Mouse (Mus musculus) cerebellum, adult 18-20 months (tissue): ENCODE results near the gene Gm21897.
"Not testable (repeated sequence)": the region's sequence is repeated elsewhere in the genome, so short reads cannot be mapped to it uniquely, and the experiment has no call there.

Experiments used
- DNase-seq, 2 experiments: peaks; one replicate each; pipeline ENCODE4 v3.0.0; 2021

Gm21897 gene

GRCm38 (mm10) chr16:15317158-15317557 lies at the start of gene Gm21897:
TSS of gene Gm21897 (plus strand) at chr16:15317458.
- not testable (repeated sequence) for DNase-seq

- no peak for DNase-seq
These were observed 45.0 kb upstream of the Gm21897 start for GRCm38 (mm10) chr16:15272291-15272690.

GRCm38 (mm10) chr16:15277461-15277860 lies 39.8 kb upstream of the Gm21897 start:
- no peak for DNase-seq

GRCm38 (mm10) chr16:15293041-15293440 lies 24.2 kb upstream of the Gm21897 start:
- no peak for DNase-seq

- DNase-seq = no peak
These were observed 23.0 kb upstream of the Gm21897 start for GRCm38 (mm10) chr16:15294289-15294688.

- DNase-seq = no peak
These were observed 22.2 kb upstream of the Gm21897 start for GRCm38 (mm10) chr16:15294911-15295659.

- no peak for DNase-seq
These were observed 17.3 kb downstream of the Gm21897 start for GRCm38 (mm10) chr16:15334526-15334925.

GRCm38 (mm10) chr16:15339051-15339450 lies 21.8 kb downstream of the Gm21897 start:
- no peak for DNase-seq

GRCm38 (mm10) chr16:15346045-15346444 lies 28.8 kb downstream of the Gm21897 start:
- DNase-seq = no peak

GRCm38 (mm10) chr16:15349381-15349780 lies 32.1 kb downstream of the Gm21897 start:
- DNase-seq = no peak

GRCm38 (mm10) chr16:15351301-15351700 lies 34.0 kb downstream of the Gm21897 start:
- DNase-seq = no peak

- no peak for DNase-seq
These were observed 35.1 kb downstream of the Gm21897 start for GRCm38 (mm10) chr16:15352320-15352719.

GRCm38 (mm10) chr16:15354901-15355300 lies 37.6 kb downstream of the Gm21897 start:
- no peak for DNase-seq

- DNase-seq = no peak
These were observed 38.1 kb downstream of the Gm21897 start for GRCm38 (mm10) chr16:15355339-15355738.

- DNase-seq = no peak
These were observed 40.5 kb downstream of the Gm21897 start for GRCm38 (mm10) chr16:15357766-15358165.

- no peak for DNase-seq
These were observed 42.0 kb downstream of the Gm21897 start for GRCm38 (mm10) chr16:15359110-15359782.

- no peak for DNase-seq
These were observed 43.6 kb downstream of the Gm21897 start for GRCm38 (mm10) chr16:15360825-15361224.
